Mouse (Mus musculus) bone marrow, adult 2 months (tissue): ENCODE results near the gene 2210407C18Rik. TPM values are rescaled to one million over a fixed set of nuclear protein-coding genes. Genes with fewer than 3 reads are reported as not detected.

Experiments used
- H3K27ac ChIP-seq: fragments of 200-500 bp; 2 replicates; pipeline ENCODE4 v1.5.1; 2012; ENCODE audit warnings: low read depth, mild to moderate bottlenecking, control low read depth, inconsistent platforms, low read length; ENCODE audit not compliant: control insufficient read depth, poor library complexity, insufficient read depth
- H3K4me1 ChIP-seq: fragments of 200-500 bp; 2 replicates; pipeline ENCODE4 v1.6.1; 2011; ENCODE audit warnings: low read length; ENCODE audit not compliant: control insufficient read depth, insufficient read depth
- H3K4me3 ChIP-seq: fragments of 200-500 bp; replicated peaks from 2 replicates; pipeline ENCODE3; 2011; ENCODE audit warnings: mild to moderate bottlenecking, low read depth, low read length, control low read depth; ENCODE audit not compliant: control insufficient read depth
- CTCF ChIP-seq: fragments of 200-500 bp; IDR thresholded peaks from 2 replicates; pipeline ENCODE4 v1.5.1; 2011; ENCODE audit warnings: low read length, control low read depth; ENCODE audit not compliant: control insufficient read depth, insufficient read depth
- POLR2A ChIP-seq: fragments of 200-500 bp; IDR thresholded peaks from 2 replicates; pipeline ENCODE4 v1.6.1; 2011; ENCODE audit warnings: low read depth, mild to moderate bottlenecking, control low read depth, low read length, borderline replicate concordance; ENCODE audit not compliant: control insufficient read depth
- WGBS: fragments of 180-500 bp; shearing (Covaris S2); methylation state at CpG from one replicate; pipeline ENCODE4 v1.1.7; 2018; 5-methylcytosine and 5-hydroxymethylcytosine counted together
- polyA plus RNA-seq: library from polyadenylated mRNA; stranded (reverse); fragments of >200 nt; gene quantifications from 2 replicates; pipeline ENCODE4 v1.2.4, GENCODE M21; 2011; ENCODE audit warnings: low replicate concordance; ENCODE audit not compliant: missing spikeins, insufficient read depth, insufficient read length

2210407C18Rik gene
- polyA plus RNA-seq, 1 experiment, result not detected

- 68% methylated on average over 3 of the region's 3 CpGs for WGBS
- TF ChIP-seq CTCF (no peak), POLR2A (no peak)
Measured at GRCm38 (mm10) chr11:58605228-58605627, 10.6 kb downstream of the 2210407C18Rik start.

GRCm38 (mm10) chr11:58604688-58605087, 11.2 kb downstream of the 2210407C18Rik start:
- TF ChIP-seq POLR2A (no peak), CTCF (no peak)
- H3K4me1 ChIP-seq, result no peaks in the 10 kb centered on the region
- 37% methylated on average over 2 of the region's 2 CpGs for WGBS
- H3K27ac ChIP-seq, result no peak overlapping the region
- no peak overlapping the region for H3K4me3 ChIP-seq

More at GRCm38 (mm10) chr11:58605228-58605627, 10.6 kb downstream of the 2210407C18Rik start:
- H3K4me1 ChIP-seq, result no peaks in the 10 kb centered on the region
- no peak overlapping the region for H3K27ac ChIP-seq
- no peak overlapping the region for H3K4me3 ChIP-seq

- 76% methylated on average over 6 of the region's 6 CpGs for WGBS
- TF ChIP-seq POLR2A (no peak), CTCF (no peak)
- H3K4me3 ChIP-seq, result no peak overlapping the region
Measured at GRCm38 (mm10) chr11:58602800-58603560, 12.9 kb downstream of the 2210407C18Rik start.

GRCm38 (mm10) chr11:58602062-58602461, 13.8 kb downstream of the 2210407C18Rik start:
- no peak overlapping the region for H3K4me3 ChIP-seq
- H3K27ac ChIP-seq, result no peak overlapping the region

More at GRCm38 (mm10) chr11:58602800-58603560, 12.9 kb downstream of the 2210407C18Rik start:
- no peaks in the 10 kb centered on the region for H3K4me1 ChIP-seq
- H3K27ac ChIP-seq, result no peak overlapping the region

GRCm38 (mm10) chr11:58597837-58598236, 18.0 kb downstream of the 2210407C18Rik start:
- Histone ChIP-seq H3K4me1 (no peaks in the 10 kb centered on the region; the same call in 1 of the 2 replicates), H3K27ac (no peak overlapping the region), H3K4me3 (no peak overlapping the region)
- 79% methylated on average over 13 of the region's 13 CpGs for WGBS
- no peak for TF ChIP-seq CTCF
- no peak for TF ChIP-seq POLR2A

More at GRCm38 (mm10) chr11:58602062-58602461, 13.8 kb downstream of the 2210407C18Rik start:
- no peaks in the 10 kb centered on the region for H3K4me1 ChIP-seq
- no peak for TF ChIP-seq POLR2A
- no peak for TF ChIP-seq CTCF

GRCm38 (mm10) chr11:58594814-58595213, 21.1 kb downstream of the 2210407C18Rik start, which contains the start of gene Olfr324:
TSS of gene Olfr324 (plus strand) at chr11:58595114.
- 76% methylated on average over 6 of the region's 6 CpGs for WGBS
- TF ChIP-seq POLR2A (no peak), CTCF (no peak)
- Histone ChIP-seq H3K4me3 (no peak within 1 kb of the TSS), H3K27ac (no peak within 1 kb of the TSS), H3K4me1 (no peaks in the 10 kb centered on the region; the same call in 1 of the 2 replicates)

GRCm38 (mm10) chr11:58588620-58589250, 27.1 kb downstream of the 2210407C18Rik start:
- no peak overlapping the region for H3K4me3 ChIP-seq
- H3K27ac ChIP-seq, result no peak overlapping the region
- H3K4me1 ChIP-seq, result no peaks in the 10 kb centered on the region; the same call in 1 of the 2 replicates
- WGBS, result 79% methylated on average over 3 of the region's 3 CpGs
- no peak for TF ChIP-seq POLR2A
- TF ChIP-seq CTCF, result no peak

- Histone ChIP-seq H3K4me1 (no peaks in the 10 kb centered on the region; the same call in 1 of the 2 replicates), H3K4me3 (no peak overlapping the region), H3K27ac (peak overlapping the region; percentile 88)
- WGBS, result 56% methylated on average over 7 of the region's 7 CpGs
- TF ChIP-seq POLR2A (no peak), CTCF (0 out of 2 replicates have a peak, but pooled peaks have one; percentile 26)
Measured at GRCm38 (mm10) chr11:58587898-58588348, 28.0 kb downstream of the 2210407C18Rik start.
